Mouse (Mus musculus) olfactory bulb, adult 2 months (tissue): ENCODE results near the gene Akr1c18. TPM values are rescaled to one million over a fixed set of nuclear protein-coding genes. Genes with fewer than 3 reads are reported as not detected.
"Not testable (repeated sequence)": the region's sequence is repeated elsewhere in the genome, so short reads cannot be mapped to it uniquely, and the experiment has no call there.

ENCODE experiments used
- H3K27ac ChIP-seq: fragments of 200-500 bp; 2 replicates; pipeline ENCODE4 v1.5.1; 2012; ENCODE audit warnings: low read depth, low read length; ENCODE audit not compliant: insufficient read depth
- H3K4me1 ChIP-seq: fragments of 200-500 bp; 2 replicates; pipeline ENCODE4 v1.6.1; 2012; ENCODE audit warnings: low read length; ENCODE audit not compliant: control insufficient read depth, insufficient read depth
- H3K4me3 ChIP-seq: fragments of 200-500 bp; 2 replicates; pipeline ENCODE4 v1.5.1; 2012; ENCODE audit warnings: mild to moderate bottlenecking, low read depth, low read length, moderate library complexity; ENCODE audit not compliant: insufficient read depth
- CTCF ChIP-seq: fragments of 200-500 bp; IDR thresholded peaks from 2 replicates; pipeline ENCODE4 v1.5.1; 2012; ENCODE audit warnings: low read depth, mild to moderate bottlenecking, low read length, moderate library complexity; ENCODE audit not compliant: insufficient read depth
- POLR2A ChIP-seq: fragments of 200-500 bp; IDR thresholded peaks from 2 replicates; pipeline ENCODE4 v1.6.1; 2012; ENCODE audit warnings: mild to moderate bottlenecking, low read depth, low read length, moderate library complexity; ENCODE audit not compliant: insufficient read depth
- WGBS: fragments of 180-500 bp; shearing (Covaris S2); methylation state at CpG from one replicate; pipeline ENCODE4 v1.1.7; 2018; 5-methylcytosine and 5-hydroxymethylcytosine counted together
- polyA plus RNA-seq: library from polyadenylated mRNA; stranded (reverse); fragments of >200 nt; gene quantifications from 2 replicates; pipeline ENCODE4 v1.2.4, GENCODE M21; 2012; ENCODE audit warnings: low replicate concordance; ENCODE audit not compliant: missing spikeins, insufficient read depth, insufficient read length

Gene Akr1c18
- polyA plus RNA-seq, 1 experiment: not detected

DNA sequence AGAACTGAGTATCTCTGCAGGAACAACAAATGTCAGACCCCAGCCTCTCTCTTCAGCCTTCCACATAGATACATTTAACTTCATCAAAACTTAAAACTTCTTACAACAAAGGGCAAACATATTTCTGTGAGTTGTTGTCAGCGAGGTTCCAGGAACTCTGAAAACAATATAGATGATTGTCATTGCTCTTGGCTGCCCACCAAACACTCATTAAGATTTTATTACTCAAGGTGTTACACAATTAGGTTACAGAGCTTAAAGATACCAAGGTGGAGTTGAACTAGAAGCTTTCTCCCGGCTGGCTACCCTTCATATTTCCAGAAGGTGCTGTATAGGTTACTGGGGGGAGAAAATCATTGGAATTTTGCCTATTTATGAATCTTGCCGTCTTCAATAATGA lies 3.1 kb upstream of the Akr1c18 start:
- Histone ChIP-seq H3K4me3 (no peak overlapping the region), H3K27ac (no peak overlapping the region), H3K4me1 (no peaks in the 10 kb centered on the region)
- WGBS: 76% methylated on average over 3 of the region's 3 CpGs
- TF ChIP-seq CTCF: no peak
- no peak for TF ChIP-seq POLR2A

GRCm38 (mm10) chr13:4152908-4153307 lies 2.5 kb upstream of the Akr1c18 start:
- no peak overlapping the region for H3K4me3 ChIP-seq

DNA sequence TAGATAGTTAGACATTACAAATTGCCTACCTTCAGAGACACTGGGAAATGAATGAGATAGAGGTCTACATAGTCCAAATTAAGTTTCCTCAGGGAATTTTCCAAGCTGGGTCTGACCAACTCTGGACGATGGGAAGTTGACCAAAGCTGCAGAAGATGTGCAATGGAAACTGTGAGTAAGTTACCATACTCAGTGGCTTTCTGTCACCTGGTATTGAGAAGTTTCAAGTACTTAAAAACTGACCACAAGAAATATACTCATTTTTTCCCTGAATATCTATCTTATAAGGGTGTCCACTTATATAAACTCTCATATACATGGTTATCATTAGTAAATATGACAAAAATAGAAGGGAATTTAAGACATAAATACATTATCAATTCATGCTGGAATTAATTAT lies 6.2 kb downstream of the Akr1c18 start:
- Histone ChIP-seq H3K4me1 (no peaks in the 10 kb centered on the region), H3K27ac (no peak overlapping the region), H3K4me3 (no peak overlapping the region)
- 84% methylated on average over 1 of the region's 1 CpGs for WGBS
- TF ChIP-seq POLR2A: no peak
- TF ChIP-seq CTCF: no peak

More at GRCm38 (mm10) chr13:4152908-4153307, 2.5 kb upstream of the Akr1c18 start:
- Histone ChIP-seq H3K4me1 (no peaks in the 10 kb centered on the region), H3K27ac (no peak overlapping the region)
- TF ChIP-seq POLR2A: no peak
- no peak for TF ChIP-seq CTCF
- 78% methylated on average over 2 of the region's 2 CpGs for WGBS

GRCm38 (mm10) chr13:4133070-4133469 lies 17.4 kb downstream of the Akr1c18 start:
- no peak overlapping the region for H3K4me3 ChIP-seq
- no peaks in the 10 kb centered on the region for H3K4me1 ChIP-seq
- TF ChIP-seq CTCF (no peak), POLR2A (no peak)
- 30% methylated on average over 2 of the region's 2 CpGs for WGBS
- no peak overlapping the region for H3K27ac ChIP-seq

DNA sequence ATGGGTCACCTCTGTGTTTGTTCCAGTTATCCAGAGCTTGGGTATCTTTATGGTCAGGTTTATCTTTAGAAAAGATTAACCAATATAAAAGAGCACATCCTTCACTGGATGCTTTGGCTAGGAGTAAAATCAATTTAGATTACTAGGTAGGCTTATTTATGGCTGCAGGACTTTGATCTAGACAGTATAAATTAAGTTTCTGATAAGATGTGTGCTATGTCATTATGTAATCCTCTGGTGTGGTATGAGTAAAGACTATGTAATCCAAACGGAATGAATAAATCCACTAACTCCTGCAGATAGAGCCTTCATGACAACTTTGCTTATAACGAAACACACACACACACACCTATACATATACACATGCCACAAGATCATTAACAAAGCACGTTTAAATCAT lies 18.7 kb downstream of the Akr1c18 start:
- H3K27ac ChIP-seq: no peak overlapping the region
- H3K4me1 ChIP-seq: no peaks in the 10 kb centered on the region
- no peak overlapping the region for H3K4me3 ChIP-seq
- 77% methylated on average over 3 of the region's 3 CpGs for WGBS
- no peak for TF ChIP-seq POLR2A
- no peak for TF ChIP-seq CTCF

DNA sequence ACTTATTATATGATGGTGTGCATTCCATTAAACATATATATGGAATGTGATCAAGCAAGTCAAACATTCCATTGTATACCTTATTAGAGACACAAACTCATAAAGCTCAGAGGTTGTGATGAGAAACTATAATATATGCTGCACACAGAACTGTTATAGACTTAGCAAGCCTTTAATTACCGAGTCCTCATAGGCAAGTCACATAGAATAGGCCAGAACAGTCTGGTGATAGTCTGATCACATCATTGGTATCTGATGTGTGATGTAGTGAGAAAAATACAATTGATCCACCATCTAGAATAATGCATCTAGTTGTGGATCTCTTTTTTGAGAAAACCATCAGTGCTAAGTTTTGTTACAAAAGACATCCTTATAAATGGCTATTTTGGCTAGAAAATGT lies 19.1 kb downstream of the Akr1c18 start:
- H3K27ac ChIP-seq: no peak overlapping the region
- no peak for TF ChIP-seq CTCF
- no peak overlapping the region for H3K4me3 ChIP-seq
- WGBS: 80% methylated on average over 1 of the region's 1 CpGs
- H3K4me1 ChIP-seq: no peaks in the 10 kb centered on the region

DNA sequence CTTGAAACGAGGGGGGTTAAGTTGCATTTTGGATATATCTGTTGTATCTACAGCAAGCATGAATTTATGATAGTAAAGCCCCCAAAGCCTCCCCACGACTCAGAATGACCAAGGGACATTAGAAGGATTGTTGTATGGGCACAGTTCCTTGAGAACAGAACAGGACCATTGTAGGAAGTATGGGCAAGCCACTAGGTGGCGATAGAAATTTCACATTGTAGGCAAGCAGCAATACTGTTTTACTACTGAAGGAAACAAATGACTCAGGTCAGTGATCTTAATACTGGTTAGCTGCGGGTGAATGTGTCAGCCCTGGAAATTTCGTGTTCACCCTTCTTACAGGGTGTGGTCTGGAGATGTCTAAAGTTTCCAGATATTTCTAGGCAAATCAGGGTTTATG lies 21.4 kb downstream of the Akr1c18 start:
- Histone ChIP-seq H3K27ac (no peak overlapping the region), H3K4me1 (no peaks in the 10 kb centered on the region), H3K4me3 (no peak overlapping the region)
- TF ChIP-seq CTCF (no peak), POLR2A (no peak)
- WGBS: 36% methylated on average over 5 of the region's 5 CpGs

- H3K4me1 ChIP-seq, H3K27ac ChIP-seq, H3K4me3 ChIP-seq: not testable (repeated sequence)
- WGBS: 28% methylated on average over 1 of the region's 1 CpGs
Observed at GRCm38 (mm10) chr13:4125846-4126245, 24.6 kb downstream of the Akr1c18 start.

GRCm38 (mm10) chr13:4124471-4124870 lies 26.0 kb downstream of the Akr1c18 start:
- not testable (repeated sequence) for H3K4me3 ChIP-seq, H3K27ac ChIP-seq, H3K4me1 ChIP-seq
- WGBS: 91% methylated on average over 6 of the region's 6 CpGs

DNA sequence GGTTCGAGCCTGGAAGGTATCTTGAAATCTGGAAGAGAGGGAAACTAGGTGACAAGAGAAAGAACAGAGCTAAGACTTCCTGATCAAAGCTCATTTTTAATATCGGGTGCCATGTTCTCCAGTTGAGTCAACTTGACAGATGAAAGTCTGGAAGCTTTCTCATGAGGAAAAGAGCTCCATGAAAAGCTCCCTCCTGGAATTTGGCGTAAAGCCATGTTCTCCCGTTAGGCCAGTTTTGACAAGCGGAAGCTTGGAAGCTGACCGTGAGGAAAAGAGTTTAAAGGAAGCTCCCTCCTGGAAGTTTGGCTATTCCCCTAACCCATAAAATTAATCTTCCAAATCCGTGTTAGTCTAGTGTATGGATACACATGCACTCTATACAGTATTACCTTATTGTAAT lies 27.3 kb downstream of the Akr1c18 start:
- Histone ChIP-seq H3K4me3 (no peak overlapping the region), H3K4me1 (no peaks in the 10 kb centered on the region), H3K27ac (no peak overlapping the region)
- WGBS: 60% methylated on average over 7 of the region's 7 CpGs
- no peak for TF ChIP-seq POLR2A
- no peak for TF ChIP-seq CTCF

DNA sequence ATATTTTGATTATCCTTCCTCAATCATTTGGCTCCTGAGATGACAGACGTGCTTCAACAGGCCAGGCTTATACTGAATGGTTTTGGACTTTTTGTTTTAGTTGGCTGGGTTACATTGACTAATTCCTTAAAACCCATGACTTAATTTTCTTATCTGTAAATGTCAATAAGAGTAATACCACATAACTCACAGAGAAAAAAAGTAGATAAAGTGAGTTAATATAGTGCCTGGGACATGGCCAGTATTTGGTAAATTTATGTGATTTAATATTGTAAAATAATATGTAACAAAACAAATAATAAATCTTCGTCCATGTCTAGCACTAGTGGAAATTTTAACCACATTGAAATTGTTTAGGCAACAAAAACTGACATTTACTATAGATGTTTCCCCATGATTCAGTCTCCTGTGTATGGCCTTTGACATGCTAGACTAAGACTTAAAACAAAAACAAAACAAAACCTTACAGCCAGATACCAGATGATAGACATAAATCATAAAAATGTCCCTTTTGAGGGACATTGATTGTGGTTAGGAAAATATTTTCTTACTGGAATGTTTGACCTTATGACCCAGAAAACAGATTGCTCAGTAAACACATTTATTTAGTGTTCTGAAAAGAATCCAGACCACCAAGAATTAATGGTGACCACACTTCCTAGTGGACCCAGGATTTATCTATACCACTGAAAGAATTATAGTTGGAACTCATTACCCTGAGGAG lies 31.1 kb downstream of the Akr1c18 start:
- H3K4me1 ChIP-seq: no peaks in the 10 kb centered on the region
- no peak overlapping the region for H3K27ac ChIP-seq
- 71% methylated on average over 2 of the region's 2 CpGs for WGBS
- TF ChIP-seq POLR2A: no peak
- no peak for TF ChIP-seq CTCF
- H3K4me3 ChIP-seq: no peak overlapping the region
